Mouse (Mus musculus): Measurements from ENCODE around the gene Prss36. TPM values are rescaled to one million over a fixed set of nuclear protein-coding genes. Genes with fewer than 3 reads are reported as not detected.
A peak's percentile ranks its signal among the peaks of the same experiment; 100 is the strongest.
"Not testable (repeated sequence)": the region's sequence is repeated elsewhere in the genome, so short reads cannot be mapped to it uniquely, and the experiment has no call there.

Prss36 gene
- polyA plus RNA-seq, 1 experiment from 2014 or later = 9.6 TPM

- no peaks in the 10 kb centered on the region for H3K9me3 ChIP-seq
- 8% methylated on average over 10 of the region's 10 CpGs for WGBS
- H3K4me3 ChIP-seq = peak overlapping the region; percentile 93
- H3K27me3 ChIP-seq = no peaks in the 10 kb centered on the region
- H3K4me1 ChIP-seq = peaks cover 24% of the 10 kb centered on the region
- peak overlapping the region; percentile 96 for H3K27ac ChIP-seq
- peak overlapping the region; percentile 67 for H3K4me2 ChIP-seq (replicated peaks)
- H3K36me3 ChIP-seq = peaks cover 21% of the 10 kb centered on the region
- no peak for ATAC-seq (ENCODE audit: low FRiP score, low read depth)
- H3K9ac ChIP-seq = peak overlapping the region; percentile 97
Observed at GRCm38 (mm10) chr7:127966371-127966918, 19.9 kb upstream of the Prss36 start.

DNA sequence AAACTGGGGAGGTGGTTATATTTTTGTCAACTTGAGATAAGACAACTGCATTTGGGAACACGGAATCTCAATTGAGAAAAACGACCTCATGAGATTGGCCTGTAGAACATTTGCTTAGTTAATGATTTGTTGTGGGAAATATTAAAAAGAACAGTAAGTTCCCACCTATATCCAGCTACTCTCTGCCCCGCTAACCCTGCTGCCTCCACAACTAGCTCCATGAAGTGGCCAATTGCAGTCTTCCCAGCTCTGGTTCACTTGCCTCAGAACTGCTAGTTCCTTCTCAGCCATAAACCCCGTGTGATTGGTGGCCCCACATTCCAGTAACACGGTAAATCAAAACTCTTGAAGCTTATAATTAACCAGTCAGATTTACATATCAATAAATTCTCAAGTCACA, 12.8 kb upstream of the Prss36 start:
- Histone ChIP-seq H3K4me1 (no peaks in the 10 kb centered on the region), H3K9me3 (no peaks in the 10 kb centered on the region), H3K4me3 (no peak overlapping the region), H3K27ac (no peak overlapping the region), H3K9ac (no peak overlapping the region), H3K4me2 (replicated peaks) (no peak overlapping the region), H3K27me3 (no peaks in the 10 kb centered on the region), H3K36me3 (no peaks in the 10 kb centered on the region)
- no peak for ATAC-seq (ENCODE audit: low FRiP score, low read depth)
- WGBS = 59% methylated on average over 5 of the region's 5 CpGs

- H3K4me3 ChIP-seq = no peak overlapping the region
- no peak overlapping the region for H3K9ac ChIP-seq
- no peaks in the 10 kb centered on the region for H3K9me3 ChIP-seq
- H3K4me1 ChIP-seq = no peaks in the 10 kb centered on the region
- no peaks in the 10 kb centered on the region for H3K36me3 ChIP-seq
- ATAC-seq (ENCODE audit: low FRiP score, low read depth) = no peak
- H3K27me3 ChIP-seq = peaks cover 16% of the 10 kb centered on the region; the same call in 1 of the 2 replicates
- 38% methylated on average over 13 of the region's 13 CpGs for WGBS
- no peak overlapping the region for H3K27ac ChIP-seq
- no peak overlapping the region for H3K4me2 ChIP-seq (replicated peaks)
Observed at GRCm38 (mm10) chr7:127952864-127953581, 6.5 kb upstream of the Prss36 start.

DNA sequence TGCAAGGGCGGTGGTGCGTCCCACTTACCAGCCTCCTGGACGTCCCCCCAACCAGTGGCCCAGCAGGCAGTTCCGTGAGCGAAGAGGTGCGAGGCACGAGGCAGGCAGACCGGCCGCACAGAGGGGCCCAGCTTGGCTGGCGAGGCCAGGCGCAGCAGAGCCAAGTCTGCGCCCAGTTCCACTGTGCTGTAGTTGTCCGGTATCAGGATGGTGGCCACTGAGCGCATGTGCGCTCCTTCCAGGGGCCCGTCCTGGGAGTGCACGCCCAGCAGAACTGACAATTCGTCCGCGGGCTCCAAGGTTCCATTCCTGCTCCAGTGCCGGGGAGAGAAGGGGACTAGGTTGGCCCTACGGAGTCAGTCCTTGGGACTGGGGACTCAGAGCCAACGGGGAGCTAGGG, 1.9 kb downstream of the Prss36 start:
- peaks cover 43% of the 10 kb centered on the region for H3K27me3 ChIP-seq
- WGBS = 8% methylated on average over 23 of the region's 23 CpGs
- H3K36me3 ChIP-seq = no peaks in the 10 kb centered on the region
- H3K4me3 ChIP-seq = peak overlapping the region; percentile 18
- H3K4me1 ChIP-seq = peaks cover 5% of the 10 kb centered on the region; the same call in 1 of the 2 replicates
- H3K9ac ChIP-seq = peak overlapping the region; percentile 35
- H3K9me3 ChIP-seq = no peaks in the 10 kb centered on the region
- no peak overlapping the region for H3K27ac ChIP-seq
- no peak for ATAC-seq (ENCODE audit: low FRiP score, low read depth)
- H3K4me2 ChIP-seq (replicated peaks) = peak overlapping the region; percentile 42

- 65% methylated on average over 2 of the region's 2 CpGs for WGBS
- peaks cover 41% of the 10 kb centered on the region for H3K27me3 ChIP-seq
- H3K4me1 ChIP-seq; H3K9ac ChIP-seq; H3K9me3 ChIP-seq; H3K4me2 ChIP-seq (replicated peaks); H3K27ac ChIP-seq; H3K4me3 ChIP-seq; H3K36me3 ChIP-seq; ATAC-seq (ENCODE audit: low FRiP score, low read depth): not testable (repeated sequence)
Observed at GRCm38 (mm10) chr7:127942097-127942496, 4.4 kb downstream of the Prss36 start.

- peak overlapping the region; percentile 73 for H3K4me3 ChIP-seq
- no peaks in the 10 kb centered on the region for H3K27me3 ChIP-seq
- ATAC-seq (ENCODE audit: low FRiP score, low read depth) = no peak
- no peaks in the 10 kb centered on the region for H3K36me3 ChIP-seq
- peak overlapping the region; percentile 83 for H3K4me2 ChIP-seq (replicated peaks)
- H3K9ac ChIP-seq = peak overlapping the region; percentile 88
- peaks cover 16% of the 10 kb centered on the region for H3K4me1 ChIP-seq
- no peak overlapping the region for H3K27ac ChIP-seq
- 57% methylated on average over 18 of the region's 18 CpGs for WGBS
- H3K9me3 ChIP-seq = no peaks in the 10 kb centered on the region
Observed at GRCm38 (mm10) chr7:127936216-127936884, 10.2 kb downstream of the Prss36 start.

- Histone ChIP-seq H3K9me3 (no peaks in the 10 kb centered on the region), H3K27ac (peak overlapping the region; percentile 39; the same call in 1 of the 2 replicates), H3K4me1 (peaks cover 16% of the 10 kb centered on the region), H3K9ac (peak overlapping the region; percentile 88), H3K36me3 (no peaks in the 10 kb centered on the region), H3K4me2 (replicated peaks) (peak overlapping the region; percentile 83), H3K4me3 (peak overlapping the region; percentile 73), H3K27me3 (no peaks in the 10 kb centered on the region; the same call in 1 of the 2 replicates)
- 1% methylated on average over 38 of the region's 38 CpGs for WGBS
- peak; percentile 62 for ATAC-seq (ENCODE audit: low FRiP score, low read depth)
Observed at GRCm38 (mm10) chr7:127935748-127936159, 10.8 kb downstream of the Prss36 start.

- Histone ChIP-seq H3K27ac (peak overlapping the region; percentile 39; the same call in 1 of the 2 replicates), H3K9me3 (no peaks in the 10 kb centered on the region), H3K4me3 (peak overlapping the region; percentile 73), H3K4me2 (replicated peaks) (peak overlapping the region; percentile 83), H3K27me3 (peaks cover 6% of the 10 kb centered on the region), H3K9ac (peak overlapping the region; percentile 88), H3K4me1 (peaks cover 16% of the 10 kb centered on the region), H3K36me3 (no peaks in the 10 kb centered on the region)
- peak; percentile 95 for ATAC-seq (ENCODE audit: low FRiP score, low read depth)
- 6% methylated on average over 32 of the region's 32 CpGs for WGBS
Observed at GRCm38 (mm10) chr7:127935028-127935722, 11.3 kb downstream of the Prss36 start.

- Histone ChIP-seq H3K4me3 (no peak overlapping the region), H3K36me3 (no peaks in the 10 kb centered on the region), H3K4me2 (replicated peaks) (no peak overlapping the region), H3K27me3 (peaks cover 17% of the 10 kb centered on the region), H3K9ac (no peak overlapping the region), H3K27ac (no peak overlapping the region), H3K4me1 (peaks cover 22% of the 10 kb centered on the region), H3K9me3 (no peaks in the 10 kb centered on the region)
- WGBS = 83% methylated on average over 5 of the region's 5 CpGs
- ATAC-seq (ENCODE audit: low FRiP score, low read depth) = no peak
Observed at GRCm38 (mm10) chr7:127934075-127934474, 12.4 kb downstream of the Prss36 start.

DNA sequence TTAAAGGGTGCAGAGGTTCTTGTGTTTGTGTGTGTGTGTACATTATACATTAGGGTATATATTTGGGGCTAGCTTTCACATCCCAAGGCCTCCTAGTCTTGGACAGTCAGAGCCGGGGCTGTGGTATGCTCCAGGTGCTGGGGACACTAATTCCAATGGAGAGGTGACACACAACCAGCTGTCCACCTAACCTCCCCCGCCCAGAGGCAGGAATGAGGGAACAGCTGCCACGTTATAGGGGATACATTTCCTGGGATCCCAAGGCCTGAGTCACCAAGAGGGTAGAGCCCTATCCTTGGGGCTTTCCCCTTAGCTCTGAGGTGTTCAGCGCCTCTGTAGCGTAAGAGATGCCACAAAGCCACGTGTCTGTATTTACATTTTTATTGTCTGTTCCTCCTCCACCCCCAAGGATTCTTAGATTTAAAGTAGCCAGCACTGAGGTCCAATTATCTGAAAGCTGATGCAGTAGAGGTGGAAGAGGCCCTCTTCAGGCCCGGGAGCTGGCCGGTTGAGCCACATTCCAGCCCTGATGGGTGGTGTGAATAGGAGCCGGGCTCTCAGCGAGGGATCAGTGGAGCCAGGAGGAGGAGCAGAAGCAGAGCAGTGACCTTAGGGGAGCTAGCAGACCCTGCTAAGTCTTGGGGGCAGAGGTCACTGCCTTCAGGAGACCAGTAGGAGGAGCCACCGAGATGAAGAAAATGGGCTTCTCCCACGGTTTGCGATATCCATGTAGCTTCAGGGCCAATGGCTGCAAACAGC, 14.1 kb downstream of the Prss36 start:
- H3K9me3 ChIP-seq = no peaks in the 10 kb centered on the region
- no peak overlapping the region for H3K4me2 ChIP-seq (replicated peaks)
- peaks cover 28% of the 10 kb centered on the region for H3K4me1 ChIP-seq
- 0 out of 2 replicates have a peak overlapping the region, but pooled peaks have one; percentile 8 for H3K9ac ChIP-seq
- no peak overlapping the region for H3K27ac ChIP-seq
- ATAC-seq (ENCODE audit: low FRiP score, low read depth) = no peak
- H3K36me3 ChIP-seq = no peaks in the 10 kb centered on the region
- no peak overlapping the region for H3K4me3 ChIP-seq
- H3K27me3 ChIP-seq = peaks cover 33% of the 10 kb centered on the region
- 19% methylated on average over 13 of the region's 13 CpGs for WGBS

GRCm38 (mm10) chr7:127931351-127932135, 15.0 kb downstream of the Prss36 start:
- peaks cover 6% of the 10 kb centered on the region for H3K36me3 ChIP-seq
- 44% methylated on average over 13 of the region's 13 CpGs for WGBS
- no peak overlapping the region for H3K4me3 ChIP-seq
- ATAC-seq (ENCODE audit: low FRiP score, low read depth) = no peak
- H3K27ac ChIP-seq = no peak overlapping the region
- H3K27me3 ChIP-seq = peaks cover 34% of the 10 kb centered on the region
- peaks cover 28% of the 10 kb centered on the region for H3K4me1 ChIP-seq
- no peak overlapping the region for H3K4me2 ChIP-seq (replicated peaks)
- no peaks in the 10 kb centered on the region for H3K9me3 ChIP-seq
- H3K9ac ChIP-seq = no peak overlapping the region
